Mouse (Mus musculus): ENCODE measurements around the gene Gimap7. TPM values are rescaled to one million over a fixed set of nuclear protein-coding genes. Genes with fewer than 3 reads are reported as not detected.
"Not testable (repeated sequence)": the region's sequence is repeated elsewhere in the genome, so short reads cannot be mapped to it uniquely, and the experiment has no call there.

Gene Gimap7
- total RNA-seq (2021): 1 to 10 TPM in 1 of 2 experiments, under 1 TPM in 1; 0.27 to 1.7 TPM
- long read RNA-seq, experiment 1: 0 reads
- long read RNA-seq, experiment 2: 0 reads

DNA sequence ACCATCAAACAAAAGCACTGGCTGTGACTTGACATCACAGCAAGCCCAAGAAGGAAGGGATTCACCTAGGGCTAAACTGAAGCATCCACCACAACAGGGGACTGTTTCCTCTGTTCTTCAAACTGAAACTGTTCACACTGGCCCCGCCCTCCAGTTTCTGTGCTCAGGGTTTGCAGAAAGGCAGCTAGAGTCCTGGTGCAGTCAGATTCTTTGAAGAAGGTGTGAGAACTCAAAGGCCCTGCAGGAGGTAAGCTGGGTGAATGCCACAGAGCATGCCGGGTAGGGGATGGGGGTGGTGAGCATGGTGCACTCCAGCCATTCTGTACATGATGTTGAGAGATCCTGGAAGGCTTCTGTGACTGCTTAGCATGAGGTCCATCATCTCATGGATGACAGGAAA lies at the start of gene Gimap7, which contains the start of gene Gm28053:
Gene Gimap7, plus strand, starts transcription at position 167 of the 400 bp plus-strand sequence.
Gene Gm28053, plus strand, starts transcription at position 153 of the 400 bp plus-strand sequence.
- DNase-seq: no peak

DNA sequence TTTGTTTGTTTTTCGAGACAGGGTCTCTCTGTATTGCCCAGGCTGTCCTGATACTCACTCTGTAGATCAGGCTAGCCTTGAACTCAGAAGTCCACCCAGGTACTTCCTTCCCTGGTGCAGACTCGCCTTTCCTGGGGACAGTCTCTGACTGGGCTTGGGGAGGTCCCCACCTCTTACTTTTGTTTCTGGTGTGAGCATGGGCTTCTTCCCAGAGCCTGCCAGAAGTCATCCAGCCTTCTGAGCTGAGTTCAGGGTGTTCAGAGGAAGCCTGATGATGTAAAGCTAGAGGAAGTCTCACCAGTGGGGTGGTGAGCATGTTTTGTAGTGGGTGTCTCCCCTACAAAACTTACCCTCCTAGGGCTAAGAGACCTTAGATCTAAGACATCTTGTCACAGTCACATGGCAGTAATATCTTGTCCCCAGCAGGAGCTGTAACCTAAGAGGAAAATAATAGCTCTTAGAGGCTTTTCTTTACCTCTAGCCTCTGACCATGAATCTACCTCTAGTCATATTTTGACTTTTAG lies 48.9 kb upstream of the Gimap7 start:
- DNase-seq: no peak

DNA sequence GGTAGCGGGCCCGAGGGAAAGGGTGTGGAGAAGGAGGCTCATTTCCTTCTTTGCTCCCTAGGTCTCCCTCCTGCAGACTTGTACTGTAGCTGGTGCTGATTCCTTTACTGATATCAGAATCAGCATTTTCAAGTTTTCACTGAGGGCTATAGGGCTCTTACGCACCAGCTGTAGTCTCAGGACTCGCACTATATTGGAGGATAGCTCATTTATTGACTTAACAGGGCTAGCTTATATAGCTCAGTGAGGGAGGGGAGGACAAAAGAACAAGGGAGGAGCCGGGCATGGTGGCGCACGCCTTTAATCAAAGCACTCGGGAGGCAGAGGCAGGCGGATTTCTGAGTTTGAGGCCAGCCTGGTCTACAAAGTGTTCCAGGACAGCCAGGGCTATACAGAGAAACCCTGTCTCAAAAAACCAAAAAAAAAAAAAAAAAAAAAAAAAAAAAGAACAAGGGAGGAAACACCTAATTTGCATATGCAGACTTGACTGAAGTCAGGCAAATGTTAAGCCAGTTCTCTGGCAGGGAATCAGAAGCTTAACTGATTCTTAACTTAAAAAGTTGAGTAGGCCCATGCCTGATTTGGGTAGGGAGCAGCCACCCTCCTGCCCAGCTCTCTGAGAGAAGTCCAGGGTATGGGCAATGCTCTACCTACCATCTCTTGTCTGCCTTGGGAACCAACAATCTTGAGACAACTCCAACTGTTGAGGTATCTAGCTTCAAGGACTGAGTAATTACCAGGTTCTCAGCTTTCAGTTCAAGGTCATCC lies 43.9 kb upstream of the Gimap7 start:
- DNase-seq: no peak

DNA sequence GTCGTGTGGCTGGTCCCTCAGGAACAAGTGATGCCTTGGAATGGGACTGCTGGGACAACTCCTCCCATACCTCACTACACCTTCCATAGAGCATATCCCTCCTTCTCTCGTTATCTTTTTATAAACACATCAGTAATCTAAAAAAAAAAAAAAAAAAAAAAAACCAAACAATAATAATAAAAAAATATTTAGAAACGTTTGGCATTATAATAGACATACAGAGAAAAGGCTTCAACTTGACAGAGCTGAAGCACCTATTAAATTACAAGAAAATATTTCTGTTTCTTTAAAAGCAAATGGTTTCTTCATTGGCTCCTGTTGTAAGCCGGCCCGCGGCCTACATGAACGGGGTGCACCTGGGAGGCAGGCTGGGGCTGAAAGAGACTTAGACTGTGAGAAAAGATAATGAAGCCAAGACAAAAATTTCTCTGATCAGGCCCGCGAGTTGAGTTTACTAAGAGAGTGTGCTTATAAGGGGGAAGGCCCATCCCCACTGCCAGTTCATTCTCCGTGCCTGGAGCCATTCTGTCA lies 43.0 kb upstream of the Gimap7 start:
- no peak for DNase-seq

DNA sequence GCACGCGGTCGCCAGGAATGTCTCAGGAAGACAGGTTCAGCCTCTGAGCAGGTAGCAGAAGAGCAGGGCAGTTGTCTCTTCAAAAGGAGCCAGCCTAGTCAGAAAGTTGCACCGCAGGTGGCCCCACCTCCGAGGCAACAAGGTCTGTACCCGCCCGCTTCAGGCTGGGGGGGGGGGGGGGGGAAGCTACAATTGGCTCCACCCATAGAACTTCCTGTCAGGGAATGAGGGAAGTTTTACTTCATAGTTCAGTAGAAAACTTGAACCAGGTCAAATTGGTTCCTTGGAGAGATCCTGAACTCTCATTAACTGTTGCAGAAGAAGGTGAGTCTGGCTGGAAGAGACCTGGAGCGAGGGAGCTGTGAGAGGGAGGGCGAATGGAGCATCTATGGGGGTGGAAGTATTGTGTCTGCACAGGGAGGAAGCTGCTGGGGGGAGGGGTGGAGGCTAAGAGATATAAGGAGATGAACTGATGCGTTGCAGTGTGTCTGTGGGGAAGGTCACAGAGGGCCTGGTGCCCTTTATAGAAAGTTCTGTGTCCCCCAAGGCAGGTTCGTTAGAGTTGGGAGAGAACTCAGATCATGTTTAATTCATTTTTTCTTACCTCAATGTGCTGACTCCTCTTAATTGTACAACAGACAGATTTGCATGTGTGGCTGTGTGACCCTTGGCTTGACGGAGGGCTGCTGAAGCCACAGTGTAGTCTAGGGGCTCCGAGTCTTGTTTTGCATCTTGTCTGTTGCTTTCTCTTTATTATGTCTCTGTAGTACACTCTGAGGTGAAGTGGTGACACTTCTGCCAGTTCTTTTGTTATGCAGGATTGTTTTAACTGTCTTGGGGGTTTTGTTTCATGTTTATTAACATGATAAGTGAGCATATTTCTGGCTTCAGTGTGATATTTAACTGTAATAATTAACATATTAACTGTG lies 42.2 kb upstream of the Gimap7 start, which contains the start of gene Gimap9:
Gene Gimap9, plus strand, starts transcription at position 199 of the 929 bp plus-strand sequence.
- peak; percentile 62 to 67 for DNase-seq

DNA sequence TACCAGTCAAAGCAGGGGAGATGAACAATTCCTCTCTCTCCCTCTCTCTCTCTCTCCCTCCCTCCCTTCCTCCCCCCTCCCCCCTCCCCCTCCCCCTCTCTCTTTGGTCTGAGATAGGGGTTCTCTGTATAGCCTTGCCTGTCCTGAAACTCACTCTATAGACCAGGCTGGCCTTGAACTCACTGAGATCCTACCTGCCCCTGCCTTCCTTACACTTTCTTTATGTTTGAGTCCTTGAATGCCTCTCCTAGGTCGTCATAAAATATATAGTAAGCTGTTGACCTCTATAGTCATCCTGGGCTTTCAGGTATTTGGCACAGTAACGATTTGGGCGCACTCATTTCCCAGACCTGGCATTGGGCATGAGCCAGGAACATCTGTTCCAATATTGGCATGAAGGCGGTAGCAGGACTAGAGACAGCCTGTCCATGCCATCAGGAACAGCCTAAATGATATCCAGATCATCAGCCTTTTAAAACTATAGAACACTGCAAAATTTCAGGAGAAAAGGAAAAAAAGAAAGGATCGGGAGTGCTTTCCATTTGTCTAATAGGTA lies 41.5 kb upstream of the Gimap7 start:
- DNase-seq: no peak

DNA sequence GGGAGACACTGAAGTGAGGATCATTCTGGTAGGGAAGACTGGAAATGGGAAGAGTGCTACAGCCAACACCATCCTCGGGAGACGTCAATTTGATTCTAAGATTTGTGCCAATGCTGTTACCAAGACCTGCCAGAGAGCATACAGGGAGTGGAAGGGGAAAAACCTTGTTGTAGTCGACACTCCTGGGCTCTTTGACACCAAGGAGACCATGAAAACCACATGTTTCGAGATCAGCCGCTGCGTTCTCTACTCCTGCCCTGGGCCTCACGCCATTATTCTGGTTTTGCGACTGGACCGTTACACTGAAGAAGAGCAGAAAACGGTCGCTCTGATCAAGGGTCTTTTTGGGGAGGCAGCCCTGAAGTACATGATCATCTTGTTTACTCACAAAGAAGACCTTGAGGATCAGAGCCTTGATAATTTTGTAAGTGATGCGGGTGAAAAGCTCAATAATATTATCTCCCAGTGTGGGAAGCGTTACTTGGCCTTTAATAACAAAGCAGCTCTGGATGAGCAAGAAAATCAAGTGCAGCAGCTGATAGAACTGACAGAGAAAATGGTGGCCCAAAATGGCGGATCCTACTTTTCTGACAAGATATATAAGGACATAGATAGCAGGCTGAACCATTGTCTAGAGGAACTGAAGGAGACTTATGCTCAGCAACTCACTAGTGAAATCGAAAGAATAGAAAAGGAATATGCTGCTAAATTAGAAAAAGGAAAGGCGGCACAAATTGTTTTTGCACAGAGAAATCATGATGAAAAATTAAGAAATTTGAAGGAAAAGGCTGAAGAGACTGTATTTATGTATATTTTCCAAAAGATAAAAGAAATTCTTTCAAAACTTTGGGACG lies 40.7 kb upstream of the Gimap7 start:
- DNase-seq: no peak

DNA sequence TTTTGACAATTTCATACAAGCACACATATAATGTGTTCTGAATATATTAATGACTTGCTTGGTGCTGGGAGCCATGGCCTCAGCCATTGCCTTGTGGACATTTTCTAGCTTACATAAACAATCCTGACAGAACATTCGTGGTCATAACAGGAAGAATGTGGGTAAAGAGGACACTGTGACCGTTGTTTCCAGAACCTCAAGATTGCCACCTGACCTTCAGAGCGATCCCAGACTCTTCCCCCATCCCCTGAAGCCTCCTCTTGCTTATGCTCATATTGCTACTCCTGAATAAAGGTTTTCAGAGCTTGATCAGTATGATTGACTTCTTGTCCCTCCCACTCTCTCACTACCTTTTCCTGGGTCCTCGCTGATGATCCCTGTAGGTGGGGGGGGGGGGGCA lies 40.0 kb upstream of the Gimap7 start:
- no peak for DNase-seq

DNA sequence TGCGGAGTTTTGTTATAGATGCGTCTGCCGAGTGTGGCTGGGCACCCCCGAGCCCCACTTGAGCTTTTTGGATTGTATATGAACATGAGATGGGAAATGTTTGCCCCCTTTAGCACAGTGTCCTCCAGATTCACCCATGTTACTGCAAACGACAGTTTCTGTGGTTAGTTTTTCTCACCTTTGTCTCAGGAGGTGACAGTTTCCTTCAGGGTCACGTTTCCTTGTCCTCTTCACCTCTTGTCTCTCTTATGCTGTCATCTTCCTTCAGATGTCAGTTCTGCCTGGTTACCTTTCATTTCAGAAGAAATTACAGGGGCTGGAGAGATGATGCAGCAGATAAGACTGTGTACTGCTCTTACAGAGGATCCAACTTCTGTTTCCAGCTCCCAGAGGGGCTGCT lies 38.7 kb upstream of the Gimap7 start:
- no peak for DNase-seq

DNA sequence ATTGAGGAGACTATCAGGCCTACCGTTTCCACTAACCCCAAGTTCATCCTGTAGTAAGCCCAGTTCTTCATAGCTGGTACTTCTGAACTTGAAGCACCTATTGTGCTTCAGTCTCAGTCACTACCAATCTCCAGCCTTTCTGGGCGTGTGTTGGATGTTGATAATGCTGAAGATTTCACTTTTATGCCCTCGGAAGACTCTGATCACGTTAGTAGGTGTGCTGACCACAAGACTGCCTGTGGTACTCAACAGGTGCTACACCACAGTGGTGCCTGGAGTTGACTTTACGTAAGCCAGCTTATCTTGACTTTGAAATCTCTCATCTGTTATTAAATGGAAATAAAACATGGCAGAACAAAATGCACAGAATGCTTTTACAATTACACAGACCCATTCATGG lies 38.0 kb upstream of the Gimap7 start:
- no peak for DNase-seq

DNA sequence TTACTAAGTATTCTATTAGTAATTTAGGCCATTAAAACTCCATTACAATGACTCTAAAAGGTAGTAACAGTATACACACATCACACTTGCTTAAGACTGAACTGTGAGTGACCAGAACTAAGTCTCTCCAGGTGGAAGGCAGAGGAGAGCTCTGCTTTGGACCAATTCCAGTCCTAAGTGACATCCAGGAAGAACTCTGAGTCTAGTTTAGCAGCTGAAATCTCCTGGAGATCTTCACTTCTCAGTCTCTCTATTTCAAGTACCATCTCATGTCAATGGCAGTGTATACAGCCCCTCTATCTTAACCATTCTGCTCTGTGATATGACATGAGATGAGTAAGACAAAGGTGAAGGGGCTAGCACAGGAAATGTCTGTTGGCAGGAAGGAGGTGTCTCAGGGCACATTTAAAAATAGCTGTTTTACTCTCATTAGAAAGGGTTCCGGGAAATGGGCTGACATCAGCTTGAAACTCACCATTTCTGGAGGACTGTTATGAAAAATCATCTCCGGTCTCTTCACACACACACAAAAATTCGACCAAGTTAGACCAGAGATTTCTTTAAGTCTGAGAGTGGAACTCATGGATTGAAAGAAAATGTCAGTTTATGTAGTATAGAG lies 36.8 kb upstream of the Gimap7 start:
- DNase-seq: peak in 1 of 2 experiments; percentile 61

DNA sequence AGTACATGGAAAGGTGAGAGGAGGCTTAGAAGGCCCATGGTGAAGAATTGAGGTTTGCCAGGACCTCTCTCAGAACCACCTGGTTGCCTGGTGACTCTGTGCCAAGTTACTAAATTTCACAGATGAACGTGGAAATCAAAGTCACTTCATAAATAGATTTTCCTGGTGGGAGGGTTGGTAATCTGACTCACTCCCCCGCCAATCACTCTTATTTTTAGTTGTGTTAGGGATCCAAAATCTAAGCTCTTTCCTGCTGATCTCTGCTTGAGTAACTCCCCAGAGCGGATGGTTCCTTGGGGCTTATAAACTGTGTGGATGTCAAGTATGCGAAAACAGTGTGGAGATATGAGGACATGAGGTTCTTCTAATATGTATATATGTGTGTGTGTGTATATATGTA lies 36.1 kb upstream of the Gimap7 start:
- no peak for DNase-seq

DNA sequence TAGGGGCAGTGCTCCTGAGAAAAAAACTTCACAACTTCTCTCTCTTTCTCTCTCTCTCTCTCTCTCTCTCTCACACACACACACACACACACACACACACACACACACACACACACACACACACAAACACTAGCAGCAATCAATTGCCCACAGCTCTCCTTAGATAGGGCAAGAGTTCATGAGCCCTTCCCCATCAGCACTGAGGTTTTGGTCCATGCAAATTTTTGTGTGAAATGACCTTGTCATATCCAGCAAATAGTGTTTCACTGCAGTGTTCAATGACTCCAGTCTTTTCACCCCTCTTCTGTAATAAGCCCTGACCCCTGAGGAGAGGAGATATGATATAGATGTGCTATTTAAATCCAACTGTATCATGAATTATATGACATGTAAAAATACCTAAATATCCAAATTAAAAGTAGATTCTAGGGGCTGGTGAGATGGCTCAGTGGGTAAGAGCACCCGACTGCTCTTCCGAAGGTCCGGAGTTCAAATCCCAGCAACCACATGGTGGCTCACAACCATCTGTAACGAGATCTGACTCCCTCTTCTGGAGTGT lies 35.1 kb upstream of the Gimap7 start:
- DNase-seq: not testable (repeated sequence)

DNA sequence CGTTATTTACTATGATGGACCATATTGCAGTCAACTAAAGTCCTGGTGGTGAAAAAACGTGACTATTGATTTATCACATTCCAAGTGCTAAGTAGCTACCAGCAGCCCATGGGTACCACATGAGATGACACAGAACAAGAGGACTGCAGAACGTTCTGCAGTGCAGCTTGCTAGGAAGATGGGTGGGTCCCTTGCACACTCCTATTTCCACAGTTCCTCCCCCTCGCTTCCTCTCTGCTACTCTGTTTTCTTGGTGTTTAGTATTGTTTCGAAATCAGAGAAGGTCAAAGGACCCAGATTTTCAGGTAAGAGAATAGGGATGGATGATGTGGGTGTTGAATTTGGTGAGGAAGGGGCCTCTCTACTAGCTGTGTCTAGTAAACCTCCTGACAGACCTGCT lies 34.1 kb upstream of the Gimap7 start, which contains the start of gene Gimap4:
Gene Gimap4, plus strand, starts transcription at position 231 of the 400 bp plus-strand sequence.
- peak in 1 of 2 experiments; percentile 55 for DNase-seq

DNA sequence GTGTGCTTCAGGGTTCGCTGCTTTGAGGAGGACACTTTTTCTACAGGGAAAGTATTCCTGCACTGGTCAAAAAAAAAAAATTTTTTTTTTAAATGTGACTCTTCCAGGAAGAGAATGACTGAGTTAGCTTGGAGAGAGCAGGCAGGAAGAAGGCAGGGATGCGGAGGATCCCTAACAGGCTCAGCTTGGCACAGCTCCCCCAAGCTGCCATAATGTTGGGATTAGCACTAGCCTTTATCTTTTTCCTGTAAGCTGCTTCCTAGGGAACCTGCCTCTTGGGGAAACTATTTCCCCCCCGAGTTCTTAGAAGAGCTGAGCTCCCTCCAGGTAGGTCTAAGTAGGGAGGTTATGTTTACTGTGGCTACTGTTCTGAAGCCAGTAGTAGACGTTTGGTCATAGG lies 33.6 kb upstream of the Gimap7 start:
- DNase-seq: peak in 1 of 2 experiments; percentile 38

DNA sequence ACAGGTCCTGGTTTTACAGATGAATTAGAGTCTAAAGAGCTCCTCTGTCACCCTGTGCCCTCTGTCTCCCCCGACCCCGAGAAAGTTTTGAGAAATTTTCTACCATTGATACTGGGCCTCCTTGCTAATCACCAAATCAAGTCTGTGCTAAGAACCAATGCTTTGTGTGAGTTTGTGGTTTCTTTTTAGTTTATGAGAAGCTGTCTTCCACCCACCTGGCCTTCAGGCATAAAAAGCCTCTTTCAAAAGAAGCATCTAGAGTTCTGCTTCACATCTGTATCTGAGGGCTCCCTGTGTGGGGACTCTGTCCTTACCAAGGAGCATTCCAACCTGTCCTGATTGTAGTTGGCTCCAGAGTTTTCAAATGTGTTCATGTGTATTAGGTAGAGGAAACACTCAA lies 33.2 kb upstream of the Gimap7 start:
- DNase-seq: no peak

DNA sequence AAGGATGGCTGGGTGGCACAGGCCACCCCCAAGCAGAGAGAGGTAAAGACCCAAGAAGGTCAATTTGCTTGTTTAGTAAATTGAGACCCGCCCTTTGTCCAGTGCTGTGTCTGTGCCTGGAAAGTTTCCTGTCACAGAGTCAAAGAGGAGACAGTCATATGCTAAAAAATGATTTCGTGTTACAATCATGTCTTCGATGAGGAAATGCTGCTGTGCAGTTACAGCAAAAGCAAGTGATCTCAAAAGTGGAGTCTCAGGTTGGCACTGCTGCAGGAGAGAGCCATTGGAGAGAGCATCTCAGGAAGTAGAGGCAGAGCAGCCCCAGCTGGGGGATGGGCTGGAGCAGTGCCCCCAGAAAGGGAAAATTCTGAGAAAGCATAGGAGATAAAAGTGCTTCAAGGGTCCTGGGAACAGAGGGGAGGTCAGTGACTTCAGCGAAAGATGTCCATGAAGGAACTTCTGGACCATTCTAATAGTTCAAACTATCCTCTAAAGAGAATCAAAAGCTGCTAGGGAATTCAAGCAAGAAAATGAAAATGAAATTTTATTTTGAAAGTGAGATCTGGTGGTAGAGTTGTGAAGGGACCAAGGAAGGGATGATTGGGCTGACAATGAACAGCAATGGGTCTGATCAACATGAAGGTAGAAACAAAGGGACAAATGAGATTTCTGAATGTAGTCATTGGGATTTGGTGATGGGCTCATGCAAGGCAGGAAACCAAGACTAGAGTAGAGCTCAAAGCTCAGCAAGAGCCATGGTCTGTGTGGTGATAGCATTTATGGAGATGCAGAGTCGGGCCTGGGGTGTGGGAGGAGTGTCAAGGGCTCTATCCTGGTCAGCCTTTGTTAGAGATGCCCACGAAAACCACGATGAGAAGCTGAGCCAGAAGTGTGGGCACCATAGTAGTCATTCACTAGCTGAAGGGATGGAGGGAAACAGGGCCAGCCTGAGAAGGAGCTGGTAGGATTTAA lies 32.4 kb upstream of the Gimap7 start:
- no peak for DNase-seq

DNA sequence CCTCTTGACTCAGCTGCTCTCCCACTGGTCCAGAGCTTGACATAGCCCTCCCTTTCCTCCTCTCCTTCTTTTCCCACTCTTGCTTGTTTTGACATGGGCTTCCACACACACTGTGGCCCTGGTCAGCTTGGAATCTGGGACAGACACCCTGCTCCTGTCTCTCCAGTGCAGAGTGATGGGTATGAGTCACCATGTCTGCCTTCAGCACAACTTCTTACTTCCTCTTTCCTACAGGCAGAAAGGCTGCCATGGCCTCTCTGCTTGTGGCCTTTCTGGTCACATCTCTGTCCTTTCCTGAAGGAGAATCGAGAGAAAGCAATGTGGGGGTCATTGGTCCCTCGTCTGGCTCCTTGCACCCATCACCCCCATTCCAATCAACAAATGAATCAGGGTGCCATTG lies 31.3 kb upstream of the Gimap7 start:
- peak in 1 of 2 experiments; percentile 41 for DNase-seq

DNA sequence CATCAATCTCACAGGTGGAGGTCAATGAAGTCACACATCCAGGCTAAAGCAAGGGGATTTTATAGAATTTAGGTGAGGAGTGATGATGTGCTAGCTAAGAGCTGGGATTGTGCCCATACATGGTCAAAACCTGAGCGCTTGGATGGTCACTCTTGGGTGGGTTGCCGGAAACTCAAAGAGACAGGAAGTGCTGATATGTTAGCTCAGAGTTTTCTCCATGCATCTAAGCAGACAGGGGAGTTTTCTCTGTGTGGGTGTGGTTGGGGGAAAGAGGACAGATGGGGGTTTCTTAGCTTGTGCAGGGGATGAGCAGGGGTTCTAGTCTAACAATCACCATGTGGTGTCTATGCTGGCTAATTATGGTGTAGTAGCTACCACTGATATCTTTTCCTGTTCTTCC lies 29.1 kb upstream of the Gimap7 start:
- DNase-seq: no peak
